ENCODE assay signal across 16 mouse cellular contexts in the genomic region with DNA sequence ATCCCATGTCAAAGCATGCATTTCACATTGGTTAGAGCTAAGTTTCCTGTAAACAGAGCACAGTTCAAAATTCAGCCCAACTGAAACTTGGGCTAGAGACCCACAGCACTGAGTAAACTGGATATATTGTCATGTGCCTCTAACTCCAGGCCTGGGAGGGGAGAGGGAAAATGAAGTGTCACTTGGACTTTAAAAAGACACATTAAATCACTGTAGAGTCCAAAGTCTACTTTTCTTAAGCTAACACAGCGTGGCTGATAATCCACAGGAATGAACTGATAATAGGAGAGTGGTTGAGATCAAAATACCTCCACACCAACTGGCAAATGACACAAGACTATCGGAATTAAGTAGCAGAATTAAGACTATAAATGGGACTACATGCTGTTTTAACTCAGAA. TPM values are rescaled to one million over a fixed set of nuclear protein-coding genes. Genes with fewer than 3 reads are reported as not detected.
DNase-seq lines count a peak whose midpoint lies in the region; ATAC-seq and TF ChIP-seq lines count a peak whose summit lies in the region.
"Had no signal": no experiment of that assay in that cellular context is flagged by ENCODE, and none has a peak within 500 bp of the region (broad histone marks: within the 10 kb centered on the region; RNA-seq: fewer than 3 reads in every experiment).

No protein-coding gene starts in this region.

- DNase-seq in intestine, embryonic 14.5 days (ENCODE audit: low spot score) = no peak
- no peak for DNase-seq in liver, postnatal 0 days
- peak; percentile 38 for DNase-seq in yolk sac, embryonic 10.5 days (ENCODE audit: low spot score)
- DNase-seq in forebrain, embryonic 11.5 days (ENCODE audit: low spot score) = no peak
- DNase-seq in hindbrain, embryonic 14.5 days (ENCODE audit: low spot score) = no peak
- DNase-seq: adrenal gland, adult 2 months; adrenal gland, postnatal 25 days; cerebellum, adult 2 months; cerebellum, postnatal 10 days; gastrocnemius, adult 2 months; gastrocnemius, postnatal 25 days; heart, postnatal 36 days had no signal

- H3K9ac ChIP-seq in intestine, embryonic 14.5 days (ENCODE audit: low read length) = no peak overlapping the region
- no peak overlapping the region for H3K9ac ChIP-seq in intestine, embryonic 15.5 days
- H3K9ac ChIP-seq in liver, postnatal 0 days (replicated peaks) = no peak overlapping the region
- no peak overlapping the region for H3K9ac ChIP-seq in forebrain, embryonic 11.5 days (ENCODE audit: low read length)
- no peak overlapping the region for H3K9ac ChIP-seq in hindbrain, embryonic 14.5 days
- H3K9ac ChIP-seq: heart, embryonic 13.5 days had no signal

- no peak overlapping the region for H3K4me3 ChIP-seq in intestine, embryonic 14.5 days (ENCODE audit: low read depth, low read length)
- H3K4me3 ChIP-seq in intestine, embryonic 15.5 days (replicated peaks) = no peak overlapping the region
- H3K4me3 ChIP-seq in liver, postnatal 0 days (ENCODE audit: low read depth, low read length) = no peak overlapping the region
- no peak overlapping the region for H3K4me3 ChIP-seq in forebrain, embryonic 11.5 days (ENCODE audit: low read depth, low read length)
- no peak overlapping the region for H3K4me3 ChIP-seq in hindbrain, embryonic 14.5 days (replicated peaks; ENCODE audit: low read length)
- H3K4me3 ChIP-seq: embryonic facial prominence, embryonic 10.5 days; gastrocnemius, adult 2 months; heart, embryonic 13.5 days had no signal

- H3K4me1 ChIP-seq in intestine, embryonic 14.5 days (replicated peaks; ENCODE audit: control insufficient read depth, insufficient read depth, low read length) = no peaks in the 10 kb centered on the region
- 0 out of 2 replicates have a peak, but pooled peaks cover 4% of the 10 kb centered on the region for H3K4me1 ChIP-seq in intestine, embryonic 15.5 days (replicated peaks)
- H3K4me1 ChIP-seq in liver, postnatal 0 days (ENCODE audit: insufficient read depth) = peaks cover 3% of the 10 kb centered on the region; the same call in 1 of the 2 replicates
- H3K4me1 ChIP-seq in forebrain, embryonic 11.5 days (replicated peaks; ENCODE audit: control insufficient read depth, insufficient read depth, low read length) = no peaks in the 10 kb centered on the region
- no peaks in the 10 kb centered on the region for H3K4me1 ChIP-seq in hindbrain, embryonic 14.5 days (replicated peaks; ENCODE audit: control insufficient read depth, insufficient read depth, low read length)
- H3K4me1 ChIP-seq: embryonic facial prominence, embryonic 10.5 days had no signal

- ATAC-seq in intestine, embryonic 14.5 days (replicated peaks; ENCODE audit: low FRiP score, low TSS enrichment, low read depth) = peak; percentile 74; the same call in 1 of the 2 replicates
- peak; percentile 89 for ATAC-seq in intestine, embryonic 15.5 days
- peak; percentile 81 for ATAC-seq in liver, postnatal 0 days
- no peak for ATAC-seq in forebrain, embryonic 11.5 days (replicated peaks; ENCODE audit: low FRiP score)
- no peak for ATAC-seq in hindbrain, embryonic 14.5 days (ENCODE audit: low FRiP score)
- ATAC-seq: forebrain, embryonic 14.5 days had no signal

- no peaks in the 10 kb centered on the region for H3K27me3 ChIP-seq in intestine, embryonic 14.5 days (replicated peaks; ENCODE audit: control insufficient read depth, insufficient read depth, low read length)
- H3K27me3 ChIP-seq in intestine, embryonic 15.5 days (replicated peaks) = no peaks in the 10 kb centered on the region
- no peaks in the 10 kb centered on the region for H3K27me3 ChIP-seq in liver, postnatal 0 days (ENCODE audit: insufficient read depth, low read length)
- H3K27me3 ChIP-seq in forebrain, embryonic 11.5 days (ENCODE audit: control insufficient read depth, insufficient read depth, low read length) = no peaks in the 10 kb centered on the region
- H3K27me3 ChIP-seq in hindbrain, embryonic 14.5 days (ENCODE audit: control insufficient read depth, insufficient read depth, low read length) = no peaks in the 10 kb centered on the region
- H3K27me3 ChIP-seq: heart, embryonic 13.5 days had no signal

- TF ChIP-seq CTCF in liver, postnatal 0 days (IDR thresholded peaks at IDR 0.05; ENCODE audit: low read depth) = no peak

- no peaks in the 10 kb centered on the region for H3K9me3 ChIP-seq in intestine, embryonic 14.5 days (ENCODE audit: control insufficient read depth, low read length)
- no peaks in the 10 kb centered on the region for H3K9me3 ChIP-seq in intestine, embryonic 15.5 days
- no peaks in the 10 kb centered on the region for H3K9me3 ChIP-seq in liver, postnatal 0 days (ENCODE audit: low read length)
- no peaks in the 10 kb centered on the region for H3K9me3 ChIP-seq in forebrain, embryonic 11.5 days (ENCODE audit: control insufficient read depth, low read length)
- no peaks in the 10 kb centered on the region for H3K9me3 ChIP-seq in hindbrain, embryonic 14.5 days (ENCODE audit: control insufficient read depth, low read length)
- H3K9me3 ChIP-seq: embryonic facial prominence, embryonic 10.5 days; heart, embryonic 13.5 days had no signal

- 68% methylated on average over 2 of the region's 2 CpGs for whole genome bisulfite sequencing in intestine, embryonic 14.5 days
- WGBS in intestine, embryonic 15.5 days = 61% methylated on average over 2 of the region's 2 CpGs
- WGBS in liver, postnatal 0 days (ENCODE audit: insufficient replicate concordance) = 76% methylated on average over 2 of the region's 2 CpGs
- 92% methylated on average over 2 of the region's 2 CpGs for WGBS in forebrain, embryonic 11.5 days
- 93% methylated on average over 2 of the region's 2 CpGs for WGBS in hindbrain, embryonic 14.5 days

- TF ChIP-seq EP300 in liver, postnatal 0 days (IDR thresholded peaks at IDR 0.05; ENCODE audit: low read depth) = no peak

- no peak overlapping the region for H3K27ac ChIP-seq in intestine, embryonic 14.5 days (ENCODE audit: low read depth)
- H3K27ac ChIP-seq in intestine, embryonic 15.5 days = no peak overlapping the region
- peak overlapping the region; percentile 46; the same call in 1 of the 2 replicates for H3K27ac ChIP-seq in liver, postnatal 0 days (ENCODE audit: low read depth)
- no peak overlapping the region for H3K27ac ChIP-seq in forebrain, embryonic 11.5 days (ENCODE audit: low read depth, low read length)
- no peak overlapping the region for H3K27ac ChIP-seq in hindbrain, embryonic 14.5 days
- H3K27ac ChIP-seq: embryonic facial prominence, embryonic 10.5 days; gastrocnemius, adult 2 months; heart, embryonic 13.5 days had no signal

- H3K36me3 ChIP-seq in intestine, embryonic 14.5 days (ENCODE audit: control insufficient read depth, insufficient read depth, low read length) = peaks cover 76% of the 10 kb centered on the region
- H3K36me3 ChIP-seq in intestine, embryonic 15.5 days = peaks cover 41% of the 10 kb centered on the region
- peaks cover 67% of the 10 kb centered on the region for H3K36me3 ChIP-seq in liver, postnatal 0 days (replicated peaks; ENCODE audit: insufficient read depth, low read length)
- H3K36me3 ChIP-seq in forebrain, embryonic 11.5 days (ENCODE audit: control insufficient read depth, insufficient read depth, low read length) = peaks cover 11% of the 10 kb centered on the region; the same call in 1 of the 2 replicates
- H3K36me3 ChIP-seq in hindbrain, embryonic 14.5 days (replicated peaks; ENCODE audit: control insufficient read depth, insufficient read depth) = peaks cover 94% of the 10 kb centered on the region

- no peak overlapping the region for H3K4me2 ChIP-seq in intestine, embryonic 14.5 days (ENCODE audit: low read length)
- H3K4me2 ChIP-seq in intestine, embryonic 15.5 days (replicated peaks) = no peak overlapping the region
- no peak overlapping the region for H3K4me2 ChIP-seq in liver, postnatal 0 days (ENCODE audit: low read depth, low read length)
- H3K4me2 ChIP-seq in forebrain, embryonic 11.5 days (ENCODE audit: low read depth, low read length, severe bottlenecking) = no peak overlapping the region
- H3K4me2 ChIP-seq in hindbrain, embryonic 14.5 days (replicated peaks) = no peak overlapping the region
- H3K4me2 ChIP-seq: heart, embryonic 13.5 days had no signal

RNA-seq across cellular contexts. Expression of a gene that starts 20.6 kb away (rescaled TPM):
- polyA plus RNA-seq in intestine, embryonic 14.5 days (2014; fragmentation: Nextera tagmentation; extraction: Ambion mirVana) = 19.1 and 23.3 TPM in 2 replicates
- polyA plus RNA-seq in intestine, embryonic 15.5 days (2015; fragmentation: Nextera tagmentation; extraction: Ambion mirVana) = 15.6 and 17.4 TPM in 2 replicates
- 5.1 and 6.3 TPM in 2 replicates for polyA plus RNA-seq in liver, postnatal 0 days (2015; fragmentation: Nextera tagmentation; extraction: Ambion mirVana)
- 24.7 and 25.9 TPM in 2 replicates for polyA plus RNA-seq in forebrain, embryonic 11.5 days (2014; fragmentation: Nextera tagmentation; extraction: Ambion mirVana)
- 26.6 and 28.9 TPM in 2 replicates for polyA plus RNA-seq in hindbrain, embryonic 14.5 days (2014; fragmentation: Nextera tagmentation; extraction: Ambion mirVana)

RNA-seq across cellular contexts. Expression of a gene that starts 56.3 kb away (rescaled TPM):
- 0.09 and 0.70 TPM in 2 replicates for polyA plus RNA-seq in intestine, embryonic 14.5 days (2014; fragmentation: Nextera tagmentation; extraction: Ambion mirVana)
- polyA plus RNA-seq in intestine, embryonic 15.5 days (2015; fragmentation: Nextera tagmentation; extraction: Ambion mirVana) = 0.96 and 1.8 TPM in 2 replicates
- polyA plus RNA-seq in liver, postnatal 0 days (2015; fragmentation: Nextera tagmentation; extraction: Ambion mirVana) = 1.2 and 1.5 TPM in 2 replicates
- 1.1 and 1.4 TPM in 2 replicates for polyA plus RNA-seq in forebrain, embryonic 11.5 days (2014; fragmentation: Nextera tagmentation; extraction: Ambion mirVana)
- polyA plus RNA-seq in hindbrain, embryonic 14.5 days (2014; fragmentation: Nextera tagmentation; extraction: Ambion mirVana) = 3.9 TPM in 2 replicates
- polyA plus RNA-seq: adrenal gland, adult 2 months had no signal

RNA-seq across cellular contexts. Expression of a gene that starts 56.6 kb away (rescaled TPM):
- polyA plus RNA-seq in intestine, embryonic 14.5 days (2014; fragmentation: Nextera tagmentation; extraction: Ambion mirVana) = 2.5 and 3.0 TPM in 2 replicates
- 2.0 and 3.1 TPM in 2 replicates for polyA plus RNA-seq in intestine, embryonic 15.5 days (2015; fragmentation: Nextera tagmentation; extraction: Ambion mirVana)
- polyA plus RNA-seq in liver, postnatal 0 days (2015; fragmentation: Nextera tagmentation; extraction: Ambion mirVana) = 52.2 and 59.7 TPM in 2 replicates
- 0.44 and 0.87 TPM in 2 replicates for polyA plus RNA-seq in forebrain, embryonic 11.5 days (2014; fragmentation: Nextera tagmentation; extraction: Ambion mirVana)
- polyA plus RNA-seq in hindbrain, embryonic 14.5 days (2014; fragmentation: Nextera tagmentation; extraction: Ambion mirVana) = 2.8 and 3.8 TPM in 2 replicates

Comparison
In these comparisons a context has a peak if more than half of its experiments do, and no peak if none do; other contexts are left out.
1. ATAC-seq: peak in intestine, embryonic 14.5 days (single experiment), intestine, embryonic 15.5 days (single experiment) and liver, postnatal 0 days (single experiment); none in forebrain, embryonic 11.5 days (single experiment) and hindbrain, embryonic 14.5 days (single experiment).
2. RNA of a gene that starts 56.6 kb away (polyA plus RNA-seq): 52.2 to 59.7 TPM in liver, postnatal 0 days; 2.8 to 3.8 TPM in hindbrain, embryonic 14.5 days, 2.5 to 3.0 TPM in intestine, embryonic 14.5 days, 2.0 to 3.1 TPM in intestine, embryonic 15.5 days and 0.44 to 0.87 TPM in forebrain, embryonic 11.5 days; every median in the first group is over 10 times any median in the second.